Mouse (Mus musculus) forebrain, embryonic 11.5 days (tissue): ENCODE results near the gene Crlf1. TPM values are rescaled to one million over a fixed set of nuclear protein-coding genes. Genes with fewer than 3 reads are reported as not detected.

Experiments
- ATAC-seq: fragments of 200-750 bp; cut with Nextera tagmentation; replicated peaks from 2 replicates; pipeline ENCODE4 v1.8.0; 2017; ENCODE audit warnings: moderate TSS enrichment; ENCODE audit not compliant: low FRiP score
- DNase-seq: peaks from one replicate; pipeline ENCODE4 v3.0.0-alpha.2; 2017; ENCODE audit warnings: low spot score
- H3K27ac ChIP-seq: fragments of 300-500 bp; sonication (generic); 2 replicates; pipeline ENCODE4 v1.5.1; 2014; ENCODE audit warnings: low read depth, low read length
- H3K27me3 ChIP-seq: fragments of 300-500 bp; sonication (generic); 2 replicates; pipeline ENCODE4 v1.6.1; 2014; ENCODE audit warnings: mild to moderate bottlenecking, low read length, mixed read lengths; ENCODE audit not compliant: control insufficient read depth, insufficient read depth
- H3K36me3 ChIP-seq: fragments of 300-500 bp; sonication (generic); 2 replicates; pipeline ENCODE4 v1.6.1; 2014; ENCODE audit warnings: mild to moderate bottlenecking, low read length, moderate library complexity, mixed read lengths; ENCODE audit not compliant: control insufficient read depth, insufficient read depth
- H3K4me1 ChIP-seq: fragments of 300-500 bp; sonication (generic); replicated peaks from 2 replicates; pipeline ENCODE4 v1.6.1; 2014; ENCODE audit warnings: low read length, mixed read lengths; ENCODE audit not compliant: control insufficient read depth, insufficient read depth
- H3K4me2 ChIP-seq: fragments of 300-500 bp; sonication (generic); 2 replicates; pipeline ENCODE4 v1.6.1; 2014; ENCODE audit warnings: low read depth, mild to moderate bottlenecking, low read length, moderate library complexity, mixed read lengths; ENCODE audit not compliant: severe bottlenecking
- H3K4me3 ChIP-seq: fragments of 300-500 bp; sonication (generic); 2 replicates; pipeline ENCODE4 v1.5.1; 2014; ENCODE audit warnings: low read depth, low read length
- H3K9ac ChIP-seq: fragments of 300-500 bp; sonication (generic); 2 replicates; pipeline ENCODE4 v1.6.1; 2014; ENCODE audit warnings: low read length
- H3K9me3 ChIP-seq: fragments of 300-500 bp; sonication (generic); 2 replicates; pipeline ENCODE4 v1.6.1; 2016; ENCODE audit warnings: low read length, mixed read lengths; ENCODE audit not compliant: control insufficient read depth
- WGBS: fragments of 180-500 bp; shearing (Covaris S2); extraction: QIAGEN DNeasy Blood & Tissue Kit; methylation state at CpG from one replicate; pipeline ENCODE4 v1.1.7; 2014; 5-methylcytosine and 5-hydroxymethylcytosine counted together
- polyA plus RNA-seq: library from polyadenylated mRNA; unstranded; fragments of >200 nt; fragmentation: Nextera tagmentation; extraction: Ambion mirVana; gene quantifications from 2 replicates; pipeline ENCODE4 v1.2.1, GENCODE M21; 2014

Crlf1 gene
- polyA plus RNA-seq, 1 experiment from 2014 or later, result 10.9 TPM

GRCm38 (mm10) chr8:70540013-70540506 lies 47.1 kb downstream of the Crlf1 start:
- Histone ChIP-seq H3K4me1 (peaks cover 9% of the 10 kb centered on the region; the same call in 1 of the 2 replicates), H3K27ac (no peak overlapping the region), H3K4me3 (peak overlapping the region; percentile 78), H3K9ac (peak overlapping the region; percentile 85), H3K27me3 (no peaks in the 10 kb centered on the region), H3K4me2 (peak overlapping the region; percentile 96), H3K36me3 (no peaks in the 10 kb centered on the region), H3K9me3 (no peaks in the 10 kb centered on the region)
- no peak for ATAC-seq
- 15% methylated on average over 4 of the region's 4 CpGs for WGBS
- no peak for DNase-seq

DNA sequence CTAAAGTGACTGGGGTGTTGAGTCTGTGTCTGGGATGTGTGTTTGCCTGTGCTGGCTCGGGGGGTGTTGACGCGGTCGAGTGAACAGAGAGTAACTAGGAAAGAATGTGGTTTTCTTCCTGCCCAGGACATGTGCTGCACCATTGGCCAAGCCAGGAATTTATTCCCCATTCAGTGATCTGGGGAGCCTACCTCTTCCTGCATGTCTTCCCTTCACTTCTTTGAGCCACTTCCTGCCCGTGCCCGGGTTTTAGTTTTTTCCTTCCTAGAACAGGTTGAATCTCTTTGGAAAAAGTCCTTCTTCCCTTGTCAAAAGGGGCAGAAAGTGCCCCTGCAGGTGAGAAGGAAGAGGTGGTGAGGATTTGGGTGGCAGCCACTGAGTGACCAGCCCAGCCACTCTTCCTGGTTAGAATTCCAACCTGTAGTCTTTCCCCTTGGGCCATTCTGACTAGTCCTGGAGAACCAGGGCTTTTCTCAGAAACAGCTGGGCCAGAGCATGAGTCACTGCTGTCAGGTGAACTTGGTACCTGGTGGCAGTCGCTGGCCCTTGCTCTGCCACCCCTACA lies 47.6 kb downstream of the Crlf1 start:
- peaks cover 9% of the 10 kb centered on the region; the same call in 1 of the 2 replicates for H3K4me1 ChIP-seq
- no peaks in the 10 kb centered on the region for H3K36me3 ChIP-seq
- H3K27me3 ChIP-seq, result no peaks in the 10 kb centered on the region
- H3K27ac ChIP-seq, result no peak overlapping the region
- ATAC-seq, result no peak
- H3K4me2 ChIP-seq, result peak overlapping the region; percentile 96
- no peak for DNase-seq
- H3K9ac ChIP-seq, result peak overlapping the region; percentile 85
- WGBS, result 58% methylated on average over 7 of the region's 7 CpGs
- H3K4me3 ChIP-seq, result peak overlapping the region; percentile 78
- no peaks in the 10 kb centered on the region for H3K9me3 ChIP-seq

DNA sequence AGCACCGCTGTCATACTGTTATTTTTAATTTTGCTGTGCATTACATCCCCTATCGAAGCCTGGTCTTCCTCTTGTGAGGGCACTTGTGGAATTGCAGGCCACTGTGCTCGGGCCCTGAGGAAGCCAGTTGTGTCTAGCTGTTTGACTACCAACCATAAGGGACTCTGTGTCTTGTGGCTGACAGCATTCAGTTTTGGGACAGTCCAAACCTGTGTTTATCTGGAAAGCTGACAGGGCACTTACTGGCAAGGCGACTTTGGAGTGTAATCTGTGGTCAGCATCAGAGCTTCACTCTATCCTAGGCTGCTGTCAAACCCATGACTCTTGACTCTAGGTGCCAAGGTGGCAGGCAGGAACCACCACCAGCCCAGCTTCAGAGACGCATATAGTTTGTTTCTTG lies 48.1 kb downstream of the Crlf1 start:
- H3K9me3 ChIP-seq, result no peaks in the 10 kb centered on the region
- peaks cover 9% of the 10 kb centered on the region; the same call in 1 of the 2 replicates for H3K4me1 ChIP-seq
- H3K27ac ChIP-seq, result no peak overlapping the region
- ATAC-seq (no peak), DNase-seq (no peak)
- 90% methylated on average over 5 of the region's 5 CpGs for WGBS
- H3K27me3 ChIP-seq, result no peaks in the 10 kb centered on the region
- H3K4me2 ChIP-seq, result no peak overlapping the region
- H3K36me3 ChIP-seq, result no peaks in the 10 kb centered on the region
- no peak overlapping the region for H3K9ac ChIP-seq
- no peak overlapping the region for H3K4me3 ChIP-seq

DNA sequence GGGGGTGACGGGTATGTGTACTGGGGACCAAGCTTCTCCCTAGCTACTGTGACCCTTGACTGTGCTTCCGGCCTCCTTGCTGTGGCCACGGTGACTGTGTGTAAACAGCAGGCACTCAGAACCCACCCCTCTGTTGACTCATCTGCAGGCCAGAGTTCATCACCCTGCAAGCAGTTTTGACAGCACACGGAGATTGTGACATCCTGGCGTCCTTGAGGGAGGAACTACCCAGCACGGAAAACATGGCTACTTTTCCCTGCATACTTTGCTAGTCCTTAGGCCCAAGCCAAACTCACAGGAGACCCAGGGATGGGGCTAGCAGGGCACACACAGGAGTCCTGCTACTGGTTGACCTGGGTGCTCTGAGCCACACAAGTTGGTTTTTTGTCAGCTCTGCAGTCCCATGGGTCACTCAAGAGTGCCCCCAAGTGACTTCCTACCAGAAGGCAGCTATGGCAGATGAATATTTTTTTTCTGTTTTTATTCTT lies 51.3 kb downstream of the Crlf1 start:
- ATAC-seq, result no peak
- no peaks in the 10 kb centered on the region for H3K9me3 ChIP-seq
- DNase-seq, result no peak
- no peaks in the 10 kb centered on the region for H3K36me3 ChIP-seq
- H3K9ac ChIP-seq, result no peak overlapping the region
- peaks cover 9% of the 10 kb centered on the region; the same call in 1 of the 2 replicates for H3K4me1 ChIP-seq
- H3K4me3 ChIP-seq, result no peak overlapping the region
- no peaks in the 10 kb centered on the region for H3K27me3 ChIP-seq
- 74% methylated on average over 6 of the region's 6 CpGs for WGBS
- H3K27ac ChIP-seq, result no peak overlapping the region
- no peak overlapping the region for H3K4me2 ChIP-seq

DNA sequence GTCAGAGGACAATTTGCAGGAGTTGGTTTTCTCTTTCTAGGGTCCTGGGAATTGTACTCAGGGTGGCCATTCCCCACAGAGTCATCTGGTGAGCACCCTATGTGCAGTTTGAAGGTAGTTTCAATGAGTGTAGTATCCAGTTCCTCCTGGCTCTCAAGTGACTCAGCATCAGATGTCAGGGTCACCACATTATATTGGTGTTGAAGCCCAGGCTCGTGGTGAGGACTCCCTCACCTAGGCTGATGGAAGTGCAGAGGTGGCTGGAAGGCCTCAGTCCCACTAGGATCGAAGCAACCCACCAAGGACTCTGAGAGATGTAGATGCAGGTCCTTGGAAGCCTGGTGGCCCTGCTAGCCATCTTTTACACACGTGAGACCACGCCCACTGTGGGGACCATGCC lies 53.5 kb downstream of the Crlf1 start:
- H3K27me3 ChIP-seq, result no peaks in the 10 kb centered on the region
- H3K36me3 ChIP-seq, result no peaks in the 10 kb centered on the region
- H3K27ac ChIP-seq, result no peak overlapping the region
- H3K4me3 ChIP-seq, result no peak overlapping the region
- DNase-seq, result no peak
- no peak overlapping the region for H3K9ac ChIP-seq
- no peak overlapping the region for H3K4me2 ChIP-seq
- ATAC-seq, result no peak
- no peaks in the 10 kb centered on the region for H3K4me1 ChIP-seq
- no peaks in the 10 kb centered on the region for H3K9me3 ChIP-seq
- 88% methylated on average over 4 of the region's 4 CpGs for WGBS

GRCm38 (mm10) chr8:70547762-70548161 lies 54.8 kb downstream of the Crlf1 start:
- DNase-seq (no peak), ATAC-seq (no peak)
- H3K27ac ChIP-seq, result no peak overlapping the region
- no peaks in the 10 kb centered on the region for H3K36me3 ChIP-seq
- H3K4me3 ChIP-seq, result no peak overlapping the region
- no peaks in the 10 kb centered on the region for H3K27me3 ChIP-seq
- no peaks in the 10 kb centered on the region for H3K9me3 ChIP-seq
- WGBS, result 89% methylated on average over 6 of the region's 6 CpGs
- H3K4me1 ChIP-seq, result no peaks in the 10 kb centered on the region
- no peak overlapping the region for H3K4me2 ChIP-seq
- H3K9ac ChIP-seq, result no peak overlapping the region

GRCm38 (mm10) chr8:70549412-70550184 lies 56.6 kb downstream of the Crlf1 start:
- no peak overlapping the region for H3K4me2 ChIP-seq
- no peaks in the 10 kb centered on the region for H3K27me3 ChIP-seq
- ATAC-seq (no peak), DNase-seq (no peak)
- no peaks in the 10 kb centered on the region for H3K4me1 ChIP-seq
- no peaks in the 10 kb centered on the region for H3K9me3 ChIP-seq
- no peak overlapping the region for H3K4me3 ChIP-seq
- no peaks in the 10 kb centered on the region for H3K36me3 ChIP-seq
- WGBS, result 97% methylated on average over 10 of the region's 10 CpGs
- H3K27ac ChIP-seq, result no peak overlapping the region
- no peak overlapping the region for H3K9ac ChIP-seq

GRCm38 (mm10) chr8:70551558-70552161 lies 58.7 kb downstream of the Crlf1 start:
- ATAC-seq (no peak), DNase-seq (no peak)
- 89% methylated on average over 3 of the region's 3 CpGs for WGBS
- H3K27ac ChIP-seq, result no peak overlapping the region
- H3K4me3 ChIP-seq, result no peak overlapping the region
- no peaks in the 10 kb centered on the region for H3K4me1 ChIP-seq
- H3K9ac ChIP-seq, result no peak overlapping the region
- no peaks in the 10 kb centered on the region for H3K9me3 ChIP-seq
- no peaks in the 10 kb centered on the region for H3K36me3 ChIP-seq
- H3K27me3 ChIP-seq, result no peaks in the 10 kb centered on the region
- H3K4me2 ChIP-seq, result no peak overlapping the region
